Mouse (Mus musculus) heart, postnatal 10 days (tissue): ENCODE data around the gene Cpxm1. TPM values are rescaled to one million over a fixed set of nuclear protein-coding genes. Genes with fewer than 3 reads are reported as not detected.
"Not testable (repeated sequence)": the region's sequence is repeated elsewhere in the genome, so short reads cannot be mapped to it uniquely, and the experiment has no call there.

Source experiments
- DNase-seq, 2 experiments: peaks; one replicate each; pipeline ENCODE4 v3.0.0; 2021
- intact Hi-C: fragments of 180-260 bp; cut with DNase I; formaldehyde crosslinking; loops from one replicate; pipeline ENCODE4 v1.15.1; 2025
- total RNA-seq, 2 experiments: library from RNA; stranded (reverse); gene quantifications; 2 replicates each; pipeline ENCODE4 v1.2.3; 2021

The Cpxm1 gene
- total RNA-seq, 2 experiments from 2014 or later, result 16.7 to 17.3 TPM

DNA sequence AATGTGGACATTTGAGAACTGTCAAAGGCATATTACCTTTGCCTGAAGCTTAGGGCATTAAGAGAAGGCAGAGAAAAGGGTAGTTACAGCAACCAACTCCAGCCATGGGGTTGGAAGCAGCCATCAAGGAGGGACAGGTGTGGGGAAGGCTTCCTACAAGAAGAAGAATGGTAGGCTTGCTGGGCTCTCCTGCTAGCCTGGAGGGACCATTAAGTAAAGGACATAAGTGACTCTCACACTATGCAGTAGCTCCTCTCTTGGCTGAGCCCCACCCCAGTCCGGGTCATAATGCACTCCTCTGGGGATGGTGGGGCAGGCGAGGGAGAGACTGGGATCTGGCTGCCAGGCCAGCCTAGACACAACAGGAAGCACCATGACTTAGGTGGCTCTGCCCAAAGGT, 8.8 kb upstream of the Cpxm1 start, which contains the start of gene Tmem239:
Gene Tmem239 (plus strand): TSS at position 301 of the 400 bp plus-strand sequence.
- intact Hi-C loops, result no loop called here

GRCm38 (mm10) chr2:130404939-130405338, 7.6 kb upstream of the Cpxm1 start, which contains the start of the genes Gm28372 and 1700020A23Rik:
TSS of gene Gm28372 (plus strand) at chr2:130405239.
TSS of gene 1700020A23Rik (plus strand) at chr2:130405259.
- intact Hi-C loops, result no loop called here
- DNase-seq, result no peak

More for the DNA sequence above, 8.8 kb upstream of the Cpxm1 start, which contains the start of gene Tmem239:
- no peak for DNase-seq

DNA sequence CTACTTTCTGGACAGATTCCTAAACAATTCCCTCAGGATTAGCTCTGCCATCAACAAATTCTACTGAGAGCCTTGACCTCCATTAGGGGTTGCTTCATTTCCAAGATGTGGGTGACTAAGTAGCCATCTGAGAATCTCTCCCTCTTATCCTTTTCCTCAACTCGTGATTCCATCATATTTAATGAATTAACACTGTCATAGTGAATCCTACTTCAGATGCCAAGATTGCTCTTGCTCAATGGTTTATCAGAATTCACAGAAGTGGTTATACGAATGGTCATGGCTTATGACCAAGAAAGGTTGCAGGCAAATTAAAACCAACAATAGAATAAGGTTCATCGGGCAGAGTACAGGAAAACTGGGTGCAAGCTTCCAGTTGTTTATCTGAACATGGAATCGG, 4.5 kb upstream of the Cpxm1 start:
- DNase-seq, result no peak
- intact Hi-C loops, result no loop called here

- intact Hi-C loops, result no loop called here
- DNase-seq, result no peak
Measured at GRCm38 (mm10) chr2:130400046-130400445, 2.7 kb upstream of the Cpxm1 start.

- intact Hi-C loops, result no loop called here
- DNase-seq, result peak; percentile 54 to 62
Measured at GRCm38 (mm10) chr2:130398091-130398490, 717 bp upstream of the Cpxm1 start.

DNA sequence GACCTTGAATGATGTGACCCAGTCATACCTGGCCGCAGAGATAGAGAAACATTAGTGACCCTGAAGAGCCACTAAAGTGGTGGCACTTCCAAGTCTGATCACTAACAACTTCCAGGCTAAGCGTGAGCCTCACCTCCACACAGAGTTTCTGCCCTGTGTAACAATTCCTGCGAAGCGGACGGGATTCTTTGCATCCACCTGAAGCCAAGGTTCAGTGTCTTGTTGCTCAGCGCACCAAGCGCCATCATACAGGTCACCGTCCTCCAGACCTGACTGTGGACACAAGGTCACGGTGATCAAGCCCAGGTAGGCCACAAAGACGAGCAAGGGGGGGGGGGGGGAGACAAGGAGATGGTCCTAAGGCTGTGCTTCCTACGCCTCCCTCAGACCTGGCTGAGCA, 1.7 kb downstream of the Cpxm1 start:
- intact Hi-C loops, result no loop called here
- DNase-seq, result no peak

GRCm38 (mm10) chr2:130392836-130393235, 4.5 kb downstream of the Cpxm1 start:
- DNase-seq, result no peak
- intact Hi-C loops, result no loop called here

GRCm38 (mm10) chr2:130390993-130391625, 6.3 kb downstream of the Cpxm1 start:
- intact Hi-C loops, result no loop called here
- DNase-seq, result no peak

GRCm38 (mm10) chr2:130388796-130389195, 8.6 kb downstream of the Cpxm1 start:
- intact Hi-C loops, result no loop called here
- DNase-seq, result no peak

DNA sequence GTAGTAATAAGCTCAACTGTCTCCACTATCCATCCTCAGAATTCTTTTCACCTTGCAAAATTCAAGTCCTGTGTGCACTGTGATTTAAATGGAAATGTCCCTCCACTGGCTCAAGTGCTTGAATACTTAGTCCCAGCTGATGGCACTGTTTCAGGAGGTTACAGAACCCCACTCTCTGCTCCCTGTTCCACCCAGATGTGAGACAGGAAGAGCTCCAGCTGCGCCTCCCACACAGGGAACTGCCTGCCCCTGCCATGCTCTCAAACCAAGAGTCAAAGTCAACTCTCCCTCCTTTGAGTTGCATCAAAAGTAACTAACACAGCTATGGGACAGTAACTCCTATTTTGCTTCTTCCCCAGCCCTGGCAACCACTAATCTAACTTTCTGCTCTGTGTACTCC, 11.2 kb downstream of the Cpxm1 start:
- DNase-seq, result no peak
- intact Hi-C loops, result no loop called here

- DNase-seq, result no peak
- intact Hi-C loops, result no loop called here
Measured at GRCm38 (mm10) chr2:130383895-130384294, 13.5 kb downstream of the Cpxm1 start.

DNA sequence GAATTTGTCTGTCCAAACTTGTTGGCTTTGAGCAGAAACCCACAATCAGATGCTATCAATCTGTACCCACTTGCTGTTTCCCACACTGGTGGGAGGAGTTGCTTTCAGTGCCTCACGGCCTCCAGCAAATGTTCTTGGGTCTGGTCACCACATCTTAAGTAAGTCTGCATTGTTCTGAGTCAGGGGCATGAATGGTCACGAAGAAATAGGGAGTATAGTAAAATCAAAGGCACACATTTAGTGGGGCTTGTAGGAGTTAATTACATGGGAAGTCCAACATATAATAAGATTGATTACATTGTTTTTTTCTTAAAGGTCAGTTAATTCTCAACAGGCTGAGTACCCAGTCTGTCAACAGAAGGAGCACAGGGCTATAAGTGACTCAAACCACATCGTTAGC, 14.2 kb downstream of the Cpxm1 start:
- DNase-seq, result no peak
- intact Hi-C loops, result no loop called here

DNA sequence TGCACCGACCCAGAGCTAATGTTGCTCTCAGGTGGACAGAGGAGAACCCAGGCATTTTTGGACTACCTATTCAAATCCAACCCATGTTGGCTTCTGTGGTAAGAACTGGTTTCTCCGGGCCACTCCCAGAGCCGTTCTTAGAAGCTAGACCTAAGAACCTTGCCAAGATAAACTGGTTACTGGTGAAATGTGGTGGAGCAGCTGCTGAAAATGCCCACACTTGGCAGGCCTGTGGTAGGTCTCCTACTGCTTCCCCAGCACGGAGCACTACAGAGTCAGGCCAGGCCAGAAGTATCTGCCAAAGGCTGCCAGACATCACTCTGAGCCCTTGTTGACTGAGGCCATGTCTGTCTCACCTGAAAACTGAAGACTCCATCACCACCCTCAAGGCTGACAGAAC, 22.4 kb downstream of the Cpxm1 start:
- intact Hi-C loops, result no loop called here
- DNase-seq, result no peak

- intact Hi-C loops, result not testable (repeated sequence)
Measured at GRCm38 (mm10) chr2:130373026-130373425, 24.3 kb downstream of the Cpxm1 start.

DNA sequence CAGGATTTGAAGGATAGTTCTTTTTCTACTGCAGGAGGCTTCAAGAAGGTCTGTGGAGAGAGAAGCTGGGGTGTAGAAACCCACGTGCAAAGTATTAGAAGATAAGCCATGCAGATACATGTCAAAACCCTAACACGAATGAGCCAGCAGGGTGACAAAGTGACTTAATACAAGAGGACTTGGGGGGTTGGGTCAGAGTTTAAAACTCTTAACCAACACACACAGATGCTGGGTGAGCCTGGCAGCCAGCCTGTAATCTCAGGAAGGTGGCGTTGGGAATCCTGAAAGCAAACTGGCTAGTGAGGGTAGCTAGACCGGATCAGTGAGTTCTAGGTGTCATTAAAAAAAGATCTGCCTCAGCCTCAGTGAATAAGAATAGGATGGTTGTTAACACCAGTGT, 30.0 kb downstream of the Cpxm1 start:
- intact Hi-C loops, result no loop called here
- no peak for DNase-seq

More at GRCm38 (mm10) chr2:130373026-130373425, 24.3 kb downstream of the Cpxm1 start:
- not testable (repeated sequence) for DNase-seq

- intact Hi-C loops, result no loop called here
- DNase-seq, result peak; percentile 18 to 37
Measured at GRCm38 (mm10) chr2:130365211-130366094, 31.9 kb downstream of the Cpxm1 start.

DNA sequence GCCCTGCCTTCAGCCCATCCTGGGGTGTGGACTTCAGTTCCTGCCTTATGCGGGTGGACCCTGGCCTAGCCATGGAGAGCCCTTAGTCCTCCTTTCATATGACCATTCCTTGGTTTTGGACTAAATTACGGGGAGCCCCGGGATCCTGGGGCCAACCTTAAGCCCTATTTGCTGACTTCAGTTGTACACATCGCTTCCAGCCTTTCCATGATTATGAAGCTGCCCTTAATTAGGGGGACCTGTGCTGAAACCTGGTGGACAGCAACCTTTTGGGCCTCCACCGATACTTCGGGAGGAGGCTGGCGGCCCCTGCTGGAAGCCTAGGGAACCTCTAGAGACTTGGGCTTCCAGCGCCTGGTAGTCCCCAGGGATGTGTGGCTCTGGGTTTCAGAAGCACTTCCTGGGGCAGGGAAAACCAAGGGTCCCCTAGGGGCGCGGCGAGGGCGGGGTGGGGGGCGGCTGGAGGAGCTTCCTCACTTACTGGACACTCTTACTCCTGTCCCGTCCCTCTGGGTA, 34.8 kb downstream of the Cpxm1 start:
- intact Hi-C loops, result loop anchor here (2.0 kb wide), 1 partner anchor 72 kb away; no protein-coding TSS in a partner anchor
- DNase-seq, result peak; percentile 53 to 74

- no peak for DNase-seq
- intact Hi-C loops, result no loop called here
Measured at GRCm38 (mm10) chr2:130358852-130359251, 38.5 kb downstream of the Cpxm1 start.

GRCm38 (mm10) chr2:130357551-130357950, 39.8 kb downstream of the Cpxm1 start:
- no peak for DNase-seq
- intact Hi-C loops, result no loop called here

GRCm38 (mm10) chr2:130353889-130354288, 43.5 kb downstream of the Cpxm1 start:
- intact Hi-C loops, result no loop called here
- peak; percentile 21 to 44 for DNase-seq

DNA sequence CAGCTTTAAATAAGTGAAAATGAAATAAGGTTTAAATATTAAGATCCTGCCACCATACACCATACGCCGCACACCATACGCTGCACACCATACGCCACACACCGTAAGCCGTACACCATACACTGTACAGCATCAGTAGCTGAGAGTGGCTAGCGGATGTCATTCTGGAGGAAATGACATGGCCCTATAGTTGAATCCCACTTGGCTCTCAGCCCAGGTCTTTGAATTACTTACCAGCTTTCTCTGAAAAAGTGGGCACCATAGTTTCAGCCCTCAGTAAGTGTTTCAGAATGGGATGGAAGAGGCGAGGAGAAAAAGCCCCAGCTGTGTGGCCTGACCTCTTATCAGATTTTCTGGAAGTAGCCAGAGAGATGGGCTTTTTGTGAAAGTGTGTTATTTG, 44.0 kb downstream of the Cpxm1 start:
- intact Hi-C loops, result no loop called here
- DNase-seq, result no peak
